Mouse (Mus musculus): ENCODE data around the gene Olfr1454. TPM values are rescaled to one million over a fixed set of nuclear protein-coding genes. Genes with fewer than 3 reads are reported as not detected.

Olfr1454 gene
- polyA plus RNA-seq (2015; fragmentation: Nextera tagmentation; extraction: Ambion mirVana): not detected in 2 replicates

DNA sequence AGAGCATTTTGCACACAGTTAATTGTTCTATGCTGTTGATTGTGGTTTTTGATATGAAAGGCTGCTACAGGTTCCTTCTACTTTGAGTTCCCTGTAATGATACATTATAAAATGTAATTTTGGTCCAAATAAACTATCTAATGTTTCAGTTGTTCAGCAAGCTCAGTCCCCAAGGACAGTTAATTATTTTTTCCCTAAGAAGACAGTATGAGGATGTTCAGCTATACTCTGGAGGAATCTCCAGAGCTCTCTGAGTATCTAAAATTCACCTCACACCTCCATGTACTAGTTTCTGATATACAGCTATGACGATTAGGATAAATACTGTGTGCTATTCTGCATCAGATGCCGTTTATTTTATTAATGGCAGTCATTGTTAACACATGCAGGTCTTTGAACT, at the start of gene Olfr1454:
Olfr1454 (plus strand) TSS at position 301 of the 400 bp plus-strand sequence.
- WGBS: 75% methylated on average over 2 of the region's 2 CpGs
- Histone ChIP-seq H3K4me3 (no peak within 1 kb of the TSS), H3K27ac (replicated peaks) (no peak within 1 kb of the TSS), H3K9ac (no peak within 1 kb of the TSS), H3K4me1 (replicated peaks) (no peaks in the 10 kb centered on the region), H3K4me2 (no peak within 1 kb of the TSS), H3K9me3 (peaks cover 18% of the 10 kb centered on the region; the same call in 1 of the 2 replicates), H3K27me3 (no peaks in the 10 kb centered on the region), H3K36me3 (no peaks in the 10 kb centered on the region)
- no peak for ATAC-seq (ENCODE audit: low read depth)

DNA sequence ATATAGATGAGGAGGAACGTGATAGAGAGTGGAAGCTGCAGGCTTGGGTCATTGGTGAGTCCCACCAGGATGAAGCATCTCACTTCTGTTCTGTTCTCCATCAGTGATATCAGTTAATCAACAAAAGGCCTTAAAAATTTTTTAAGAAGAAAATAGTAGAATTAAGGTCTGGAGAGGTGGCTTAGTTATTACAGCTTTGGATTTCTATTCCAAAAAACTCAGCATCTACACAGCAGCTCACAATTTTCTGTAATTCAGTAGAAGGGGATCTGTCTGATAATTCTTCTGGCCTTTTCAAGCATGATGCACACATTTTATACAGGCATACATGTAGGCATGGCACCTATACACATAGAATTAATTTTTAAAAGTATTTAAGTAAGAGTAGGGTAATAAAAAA, 32.2 kb upstream of the Olfr1454 start, which contains the start of gene Olfr1453:
Olfr1453 (minus strand) TSS at position 101 of the 400 bp plus-strand sequence.
- no peaks in the 10 kb centered on the region for H3K36me3 ChIP-seq
- no peak for ATAC-seq (ENCODE audit: low read depth)
- 64% methylated on average over 1 of the region's 1 CpGs for WGBS
- no peak within 1 kb of the TSS for H3K27ac ChIP-seq (replicated peaks)
- no peak within 1 kb of the TSS for H3K4me2 ChIP-seq
- no peaks in the 10 kb centered on the region for H3K27me3 ChIP-seq
- H3K4me3 ChIP-seq: no peak within 1 kb of the TSS
- H3K9ac ChIP-seq: no peak within 1 kb of the TSS
- no peaks in the 10 kb centered on the region for H3K4me1 ChIP-seq (replicated peaks)
- H3K9me3 ChIP-seq: 0 out of 2 replicates have a peak, but pooled peaks cover 5% of the 10 kb centered on the region

DNA sequence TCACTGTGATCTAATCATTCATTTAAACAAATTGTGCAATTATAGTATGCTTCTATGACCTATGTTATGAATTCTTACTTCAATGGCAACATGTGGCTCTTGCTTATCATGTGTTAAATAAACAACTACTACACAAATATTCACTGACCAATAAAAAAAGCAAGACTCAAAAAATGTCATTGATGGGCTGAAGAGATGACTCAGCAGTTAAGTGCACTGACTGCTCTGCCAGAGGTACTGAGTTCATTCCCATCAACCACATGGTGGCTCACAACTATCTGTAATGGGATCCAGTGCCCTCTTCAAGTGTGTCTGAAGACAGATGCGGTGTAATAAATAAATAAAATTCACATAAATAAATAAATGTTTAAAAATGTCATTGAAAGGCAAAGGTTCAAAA, 33.5 kb downstream of the Olfr1454 start:
- Histone ChIP-seq H3K27ac (replicated peaks) (no peak overlapping the region), H3K4me3 (no peak overlapping the region), H3K27me3 (no peaks in the 10 kb centered on the region), H3K9ac (no peak overlapping the region), H3K4me2 (no peak overlapping the region), H3K9me3 (peaks cover 19% of the 10 kb centered on the region), H3K4me1 (replicated peaks) (no peaks in the 10 kb centered on the region), H3K36me3 (no peaks in the 10 kb centered on the region)
- 93% methylated on average over 1 of the region's 1 CpGs for WGBS
- ATAC-seq (ENCODE audit: low read depth): no peak

DNA sequence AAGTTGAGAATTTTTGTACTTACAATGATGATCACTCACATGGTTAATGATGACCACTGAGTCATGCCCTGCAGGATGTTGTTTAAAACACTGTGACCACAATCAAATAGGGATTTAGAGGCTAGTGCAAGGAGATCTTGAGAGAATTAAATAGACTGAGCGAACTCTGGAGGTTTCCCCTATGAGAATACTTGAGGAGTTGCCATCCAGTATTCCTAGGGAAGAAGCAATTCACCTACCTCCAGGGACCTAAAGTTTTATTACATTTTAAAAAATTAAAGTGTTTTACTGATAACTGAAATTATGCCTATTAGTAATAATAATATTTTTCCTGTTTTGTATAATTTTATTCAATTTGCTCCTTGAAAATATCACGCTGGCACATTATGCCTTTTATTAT, 37.4 kb downstream of the Olfr1454 start, which contains the start of gene Olfr1457:
Olfr1457 (minus strand) TSS at position 101 of the 400 bp plus-strand sequence.
- H3K27me3 ChIP-seq: no peaks in the 10 kb centered on the region
- peaks cover 9% of the 10 kb centered on the region for H3K9me3 ChIP-seq
- no peaks in the 10 kb centered on the region for H3K4me1 ChIP-seq (replicated peaks)
- no peaks in the 10 kb centered on the region for H3K36me3 ChIP-seq
- no peak within 1 kb of the TSS for H3K4me3 ChIP-seq
- 73% methylated on average over 2 of the region's 2 CpGs for WGBS
- no peak within 1 kb of the TSS for H3K4me2 ChIP-seq
- no peak within 1 kb of the TSS for H3K9ac ChIP-seq
- H3K27ac ChIP-seq (replicated peaks): no peak within 1 kb of the TSS
- ATAC-seq (ENCODE audit: low read depth): no peak

DNA sequence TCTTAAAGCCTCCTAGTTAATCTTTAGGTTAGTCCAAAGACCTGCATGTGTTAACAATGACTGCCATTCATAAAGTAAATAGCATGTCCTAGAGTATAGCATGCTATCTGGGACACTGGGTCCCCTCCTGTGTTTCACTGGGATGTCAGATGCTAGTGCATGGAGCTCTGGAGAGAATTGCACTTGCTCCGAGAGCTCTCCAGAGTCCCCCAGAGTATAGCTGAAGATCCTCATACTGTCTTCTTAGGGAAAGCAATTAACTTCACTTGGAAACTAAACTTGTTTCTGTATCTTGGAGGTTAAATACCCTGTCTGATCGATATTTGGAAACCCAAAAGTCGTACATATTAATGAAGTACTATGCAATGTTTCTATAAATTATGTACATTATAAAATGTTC, 46.3 kb downstream of the Olfr1454 start, which contains the start of gene Olfr1458:
Olfr1458 (minus strand) TSS at position 101 of the 400 bp plus-strand sequence.
- no peak within 1 kb of the TSS for H3K9ac ChIP-seq
- 87% methylated on average over 3 of the region's 3 CpGs for WGBS
- no peaks in the 10 kb centered on the region for H3K36me3 ChIP-seq
- no peaks in the 10 kb centered on the region for H3K27me3 ChIP-seq
- no peak within 1 kb of the TSS for H3K4me3 ChIP-seq
- H3K27ac ChIP-seq (replicated peaks): no peak within 1 kb of the TSS
- H3K4me2 ChIP-seq: no peak within 1 kb of the TSS
- H3K9me3 ChIP-seq: peaks cover 18% of the 10 kb centered on the region
- no peak for ATAC-seq (ENCODE audit: low read depth)
- no peaks in the 10 kb centered on the region for H3K4me1 ChIP-seq (replicated peaks)

Other genes with a start within 250 kb of the Olfr1454 start
- not detected in 2 replicates for gene Gm5244, start 213.9 kb upstream of the Olfr1454 start, polyA plus RNA-seq (2015; fragmentation: Nextera tagmentation; extraction: Ambion mirVana)
- not detected in 2 replicates for gene Olfr1444, start 203.3 kb upstream of the Olfr1454 start, polyA plus RNA-seq (2015; fragmentation: Nextera tagmentation; extraction: Ambion mirVana)
- not detected in 2 replicates for gene Olfr1445, start 176.8 kb upstream of the Olfr1454 start, polyA plus RNA-seq (2015; fragmentation: Nextera tagmentation; extraction: Ambion mirVana)
- gene Olfr1446, start 167.1 kb upstream of the Olfr1454 start, polyA plus RNA-seq (2015; fragmentation: Nextera tagmentation; extraction: Ambion mirVana): not detected in 2 replicates
- not detected in 2 replicates for gene Olfr1447, start 156.9 kb upstream of the Olfr1454 start, polyA plus RNA-seq (2015; fragmentation: Nextera tagmentation; extraction: Ambion mirVana)
- gene Olfr1448, start 136.2 kb upstream of the Olfr1454 start, polyA plus RNA-seq (2015; fragmentation: Nextera tagmentation; extraction: Ambion mirVana): not detected in 2 replicates
- not detected in 2 replicates for gene Olfr1449, start 129.8 kb upstream of the Olfr1454 start, polyA plus RNA-seq (2015; fragmentation: Nextera tagmentation; extraction: Ambion mirVana)
- not detected in 2 replicates for gene Olfr1450, start 110.4 kb upstream of the Olfr1454 start, polyA plus RNA-seq (2015; fragmentation: Nextera tagmentation; extraction: Ambion mirVana)
- gene Olfr1451, start 65.6 kb upstream of the Olfr1454 start, polyA plus RNA-seq (2015; fragmentation: Nextera tagmentation; extraction: Ambion mirVana): not detected in 2 replicates
- gene Olfr1453, start 32.3 kb upstream of the Olfr1454 start, polyA plus RNA-seq (2015; fragmentation: Nextera tagmentation; extraction: Ambion mirVana): not detected in 2 replicates
- gene Olfr1457, start 37.3 kb downstream of the Olfr1454 start, polyA plus RNA-seq (2015; fragmentation: Nextera tagmentation; extraction: Ambion mirVana): not detected in 2 replicates
- not detected in 2 replicates for gene Olfr1458, start 46.2 kb downstream of the Olfr1454 start, polyA plus RNA-seq (2015; fragmentation: Nextera tagmentation; extraction: Ambion mirVana)
- not detected in 2 replicates for gene Olfr1459, start 88.9 kb downstream of the Olfr1454 start, polyA plus RNA-seq (2015; fragmentation: Nextera tagmentation; extraction: Ambion mirVana)
- gene Olfr1461, start 102.4 kb downstream of the Olfr1454 start, polyA plus RNA-seq (2015; fragmentation: Nextera tagmentation; extraction: Ambion mirVana): not detected in 2 replicates
- gene Olfr1462, start 125.1 kb downstream of the Olfr1454 start, polyA plus RNA-seq (2015; fragmentation: Nextera tagmentation; extraction: Ambion mirVana): not detected in 2 replicates
- not detected in 2 replicates for gene Olfr1463, start 170.7 kb downstream of the Olfr1454 start, polyA plus RNA-seq (2015; fragmentation: Nextera tagmentation; extraction: Ambion mirVana)